Mouse (Mus musculus) C2C12 (cell line): Measurements from ENCODE around the gene Gm49318. TPM values are rescaled to one million over a fixed set of nuclear protein-coding genes. Genes with fewer than 3 reads are reported as not detected.

Experiments
- H3K27me3 ChIP-seq: one replicate; pipeline ENCODE4 v1.6.1; 2011; ENCODE audit not compliant: control insufficient read depth, insufficient read depth, insufficient read length
- H3K36me3 ChIP-seq: one replicate; pipeline ENCODE4 v1.6.1; 2011; ENCODE audit not compliant: control insufficient read depth, insufficient read depth
- H3K4me3 ChIP-seq: one replicate; pipeline ENCODE4 v1.5.1; 2011; ENCODE audit warnings: mild to moderate bottlenecking, control low read depth; ENCODE audit not compliant: poor library complexity, insufficient read depth, severe bottlenecking
- H3K79me2 ChIP-seq: one replicate; pipeline ENCODE4 v1.6.1; 2011; ENCODE audit not compliant: control insufficient read depth, insufficient read depth
- H3K79me3 ChIP-seq: one replicate; pipeline ENCODE4 v1.6.1; 2011; ENCODE audit warnings: low read depth, control low read depth
- H3ac ChIP-seq: one replicate; pipeline ENCODE3; 2011; ENCODE audit warnings: low read depth; ENCODE audit not compliant: control insufficient read depth, insufficient read length
- CEBPB ChIP-seq: IDR thresholded peaks from one replicate; pipeline ENCODE4 v1.6.1; 2011; ENCODE audit warnings: low read depth, mild to moderate bottlenecking, control low read depth, moderate library complexity
- CTCF ChIP-seq: IDR thresholded peaks from one replicate; pipeline ENCODE4 v1.5.1; 2011; ENCODE audit not compliant: control insufficient read depth, insufficient read depth, insufficient read length
- FOSL1 ChIP-seq: IDR thresholded peaks from one replicate; pipeline ENCODE4 v1.8.0; 2011; ENCODE audit warnings: mild to moderate bottlenecking, low read length; ENCODE audit not compliant: poor library complexity, insufficient read depth, severe bottlenecking
- MAX ChIP-seq: IDR thresholded peaks from one replicate; pipeline ENCODE4 v1.6.1; 2011; ENCODE audit warnings: mild to moderate bottlenecking, control low read depth
- MYOD1 ChIP-seq: IDR thresholded peaks from one replicate; pipeline ENCODE4 v1.6.1; 2011; ENCODE audit warnings: low read depth; ENCODE audit not compliant: control insufficient read depth, insufficient read length
- MYOG ChIP-seq: IDR thresholded peaks from one replicate; pipeline ENCODE4 v1.6.1; 2011; ENCODE audit not compliant: control insufficient read depth, insufficient read length; ENCODE audit errors: extremely low read depth
- USF1 ChIP-seq: IDR thresholded peaks from one replicate; pipeline ENCODE4 v1.6.1; 2011; ENCODE audit warnings: low read depth, mild to moderate bottlenecking, control low read depth, moderate library complexity
- polyA plus RNA-seq: library from polyadenylated mRNA; unstranded; fragments of >200 nt; fragmentation: generic; extraction: Trizol; gene quantifications from one replicate; pipeline ENCODE4 v1.2.1, GENCODE M21; 2012; ENCODE audit warnings: missing spikeins

Gm49318 gene
- polyA plus RNA-seq, 1 experiment, result not detected

GRCm38 (mm10) chr9:22115635-22116034, 44.6 kb upstream of the Gm49318 start:
- H3K4me3 ChIP-seq, result no peak overlapping the region
- TF ChIP-seq CEBPB (no peak), USF1 (no peak), MAX (no peak), MYOG (no peak), CTCF (no peak), FOSL1 (no peak), MYOD1 (no peak)
- no peak overlapping the region for H3ac ChIP-seq
- H3K36me3 ChIP-seq, result peaks cover 15% of the 10 kb centered on the region
- peaks cover 30% of the 10 kb centered on the region for H3K79me2 ChIP-seq
- no peaks in the 10 kb centered on the region for H3K27me3 ChIP-seq
- peaks cover 16% of the 10 kb centered on the region for H3K79me3 ChIP-seq

- H3K4me3 ChIP-seq, result no peak overlapping the region
- no peak for TF ChIP-seq MYOD1
- no peak for TF ChIP-seq USF1
- TF ChIP-seq MYOG, result no peak
- no peak for TF ChIP-seq CEBPB
Observed at GRCm38 (mm10) chr9:22108194-22108593, 37.1 kb upstream of the Gm49318 start.

GRCm38 (mm10) chr9:22099922-22100321, 28.9 kb upstream of the Gm49318 start:
- no peaks in the 10 kb centered on the region for H3K27me3 ChIP-seq
- TF ChIP-seq MAX (no peak), CEBPB (no peak), CTCF (no peak), MYOD1 (no peak), USF1 (no peak), FOSL1 (no peak), MYOG (no peak)
- no peaks in the 10 kb centered on the region for H3K79me2 ChIP-seq
- H3K36me3 ChIP-seq, result no peaks in the 10 kb centered on the region
- no peak overlapping the region for H3K4me3 ChIP-seq
- peak overlapping the region; percentile 62 for H3ac ChIP-seq
- H3K79me3 ChIP-seq, result no peaks in the 10 kb centered on the region

More at GRCm38 (mm10) chr9:22108194-22108593, 37.1 kb upstream of the Gm49318 start:
- Histone ChIP-seq H3K36me3 (peaks cover 12% of the 10 kb centered on the region), H3K27me3 (no peaks in the 10 kb centered on the region), H3ac (no peak overlapping the region), H3K79me3 (no peaks in the 10 kb centered on the region), H3K79me2 (no peaks in the 10 kb centered on the region)

- Histone ChIP-seq H3K79me3 (no peaks in the 10 kb centered on the region), H3K79me2 (no peaks in the 10 kb centered on the region), H3K27me3 (no peaks in the 10 kb centered on the region), H3ac (peak within 1 kb of the TSS; percentile 62), H3K4me3 (no peak within 1 kb of the TSS), H3K36me3 (no peaks in the 10 kb centered on the region)
- TF ChIP-seq USF1 (peak; percentile 53), FOSL1 (no peak), MAX (no peak), CEBPB (no peak), MYOD1 (no peak), CTCF (no peak), MYOG (no peak)
Observed at GRCm38 (mm10) chr9:22098993-22099696, 28.1 kb upstream of the Gm49318 start, which contains the start of gene Cnn1. Cnn1 (plus strand) TSS chr9:22099216.

- Histone ChIP-seq H3K79me2 (no peaks in the 10 kb centered on the region), H3K27me3 (no peaks in the 10 kb centered on the region), H3K79me3 (no peaks in the 10 kb centered on the region), H3K4me3 (no peak overlapping the region), H3ac (peak overlapping the region; percentile 57), H3K36me3 (no peaks in the 10 kb centered on the region)
- TF ChIP-seq CTCF, result peak; percentile 78
- no peak for TF ChIP-seq MAX
Observed at GRCm38 (mm10) chr9:22095854-22096307, 24.8 kb upstream of the Gm49318 start.

- H3K79me3 ChIP-seq, result no peaks in the 10 kb centered on the region
- TF ChIP-seq MYOG (no peak), CEBPB (no peak), CTCF (no peak), FOSL1 (no peak), MAX (no peak), MYOD1 (no peak), USF1 (no peak)
Observed at GRCm38 (mm10) chr9:22092746-22093145, 21.7 kb upstream of the Gm49318 start.

More at GRCm38 (mm10) chr9:22092746-22093145, 21.7 kb upstream of the Gm49318 start:
- Histone ChIP-seq H3K79me2 (no peaks in the 10 kb centered on the region), H3ac (no peak overlapping the region), H3K36me3 (no peaks in the 10 kb centered on the region), H3K4me3 (no peak overlapping the region), H3K27me3 (no peaks in the 10 kb centered on the region)
